Mouse (Mus musculus) liver, embryonic 14.5 days (tissue): ENCODE measurements at regions not wholly inside any gene's neighbourhood (a gene's known extent, or its start where the extent isn't known, plus 50 kb on each side); places are given as distances from the start of the nearest gene placed in this dataset.

ENCODE experiments used
- CTCF ChIP-seq: IDR thresholded peaks from 2 replicates; pipeline ENCODE4 v1.5.1; 2016; ENCODE audit warnings: antibody characterized with exemption, low read depth, control low read depth
- EP300 ChIP-seq: IDR thresholded peaks from 2 replicates; pipeline ENCODE4 v1.6.1; 2016; ENCODE audit warnings: antibody characterized with exemption, low read depth

GRCm38 (mm10) chr5:64744455-64744854, 58.7 kb upstream of the Klf3 start:
- TF ChIP-seq CTCF (no peak), EP300 (no peak)
